Mouse (Mus musculus) right cerebral cortex, postnatal 10 days (tissue): ENCODE measurements around the gene Ppp3ca.

Experiments
- DNase-seq, 2 experiments: peaks; one replicate each; pipeline ENCODE4 v3.0.0; 2021; ENCODE audit warnings: low spot score in 2 of 2

Gene Ppp3ca

GRCm38 (mm10) chr3:136862051-136862837, 192.3 kb downstream of the Ppp3ca start:
- no peak for DNase-seq

- DNase-seq: no peak
Measured at GRCm38 (mm10) chr3:136863127-136863526, 193.2 kb downstream of the Ppp3ca start.

GRCm38 (mm10) chr3:136864306-136864705, 194.4 kb downstream of the Ppp3ca start:
- DNase-seq: no peak

GRCm38 (mm10) chr3:136865176-136865859, 195.4 kb downstream of the Ppp3ca start:
- DNase-seq: no peak

- DNase-seq: no peak
Measured at GRCm38 (mm10) chr3:136866095-136866494, 196.2 kb downstream of the Ppp3ca start.

- DNase-seq: no peak
Measured at GRCm38 (mm10) chr3:136866571-136866970, 196.6 kb downstream of the Ppp3ca start.

- no peak for DNase-seq
Measured at GRCm38 (mm10) chr3:136867366-136867765, 197.4 kb downstream of the Ppp3ca start.

- no peak for DNase-seq
Measured at GRCm38 (mm10) chr3:136871772-136872532, 202.0 kb downstream of the Ppp3ca start.

- no peak for DNase-seq
Measured at GRCm38 (mm10) chr3:136872533-136873095, 202.7 kb downstream of the Ppp3ca start.

- DNase-seq: no peak
Measured at GRCm38 (mm10) chr3:136873809-136874449, 204.0 kb downstream of the Ppp3ca start.

GRCm38 (mm10) chr3:136874566-136874965, 204.6 kb downstream of the Ppp3ca start:
- DNase-seq: no peak

- DNase-seq: no peak
Measured at GRCm38 (mm10) chr3:136887741-136888140, 217.8 kb downstream of the Ppp3ca start.

- DNase-seq: no peak
Measured at GRCm38 (mm10) chr3:136892140-136892539, 222.2 kb downstream of the Ppp3ca start.

GRCm38 (mm10) chr3:136893596-136894402, 223.9 kb downstream of the Ppp3ca start:
- no peak for DNase-seq

GRCm38 (mm10) chr3:136895498-136895897, 225.6 kb downstream of the Ppp3ca start:
- DNase-seq: no peak

- no peak for DNase-seq
Measured at GRCm38 (mm10) chr3:136896276-136896675, 226.4 kb downstream of the Ppp3ca start.

GRCm38 (mm10) chr3:136899744-136900143, 229.8 kb downstream of the Ppp3ca start:
- no peak for DNase-seq

- no peak for DNase-seq
Measured at GRCm38 (mm10) chr3:136900986-136901385, 231.1 kb downstream of the Ppp3ca start.

GRCm38 (mm10) chr3:136902776-136903175, 232.9 kb downstream of the Ppp3ca start:
- DNase-seq: no peak

GRCm38 (mm10) chr3:136905577-136905976, 235.7 kb downstream of the Ppp3ca start:
- no peak for DNase-seq

- DNase-seq: no peak
Measured at GRCm38 (mm10) chr3:136909534-136909933, 239.6 kb downstream of the Ppp3ca start.
